Mouse (Mus musculus) skeletal muscle tissue, adult 2 months (tissue): ENCODE results near the gene Tmem141.

Experiments used
- DNase-seq: peaks from one replicate; pipeline ENCODE4 v3.0.0-alpha.2; 2012; ENCODE audit warnings: low read depth, low spot score

Tmem141 gene

GRCm38 (mm10) chr2:25607761-25608622 lies 13.8 kb downstream of the Tmem141 start, which contains the start of gene Rabl6:
TSS of gene Rabl6 (minus strand) at chr2:25608521.
- peak; percentile 83 for DNase-seq

- no peak for DNase-seq
Observed at GRCm38 (mm10) chr2:25602526-25602925, 19.3 kb downstream of the Tmem141 start.

- DNase-seq = no peak
Observed at GRCm38 (mm10) chr2:25600037-25600436, 21.8 kb downstream of the Tmem141 start.

- DNase-seq = no peak
Observed at GRCm38 (mm10) chr2:25598749-25599148, 23.1 kb downstream of the Tmem141 start.

- DNase-seq = no peak
Observed at GRCm38 (mm10) chr2:25596765-25597510, 24.9 kb downstream of the Tmem141 start.

GRCm38 (mm10) chr2:25591863-25592262 lies 29.9 kb downstream of the Tmem141 start:
- DNase-seq = no peak

- no peak for DNase-seq
Observed at GRCm38 (mm10) chr2:25588227-25588907, 33.4 kb downstream of the Tmem141 start.

- no peak for DNase-seq
Observed at GRCm38 (mm10) chr2:25587290-25587689, 34.5 kb downstream of the Tmem141 start.

- DNase-seq = no peak
Observed at GRCm38 (mm10) chr2:25585601-25586000, 36.2 kb downstream of the Tmem141 start.

GRCm38 (mm10) chr2:25584856-25585255 lies 36.9 kb downstream of the Tmem141 start:
- no peak for DNase-seq

- DNase-seq = no peak
Observed at GRCm38 (mm10) chr2:25584152-25584551, 37.7 kb downstream of the Tmem141 start.

GRCm38 (mm10) chr2:25583571-25583970 lies 38.2 kb downstream of the Tmem141 start:
- DNase-seq = no peak

GRCm38 (mm10) chr2:25583120-25583481 lies 38.7 kb downstream of the Tmem141 start:
- DNase-seq = no peak

GRCm38 (mm10) chr2:25582466-25583119 lies 39.2 kb downstream of the Tmem141 start:
- no peak for DNase-seq

- no peak for DNase-seq
Observed at GRCm38 (mm10) chr2:25581901-25582301, 39.9 kb downstream of the Tmem141 start.

- peak; percentile 56 for DNase-seq
Observed at GRCm38 (mm10) chr2:25581294-25581864, 40.4 kb downstream of the Tmem141 start, which contains the start of gene Ajm1. TSS of gene Ajm1 (minus strand) at chr2:25581757.

GRCm38 (mm10) chr2:25580621-25581101 lies 41.1 kb downstream of the Tmem141 start:
- DNase-seq = no peak

- DNase-seq = no peak
Observed at GRCm38 (mm10) chr2:25579737-25580460, 41.9 kb downstream of the Tmem141 start.

GRCm38 (mm10) chr2:25578796-25579736 lies 42.7 kb downstream of the Tmem141 start:
- no peak for DNase-seq
